Mouse (Mus musculus) 3T3-L1 (cell line): ENCODE data around the gene Grb2.
A peak's percentile ranks its signal among the peaks of the same experiment; 100 is the strongest.

ENCODE experiments used
- DNase-seq: peaks from one replicate; pipeline ENCODE4 v3.0.0-alpha.2; 2015; ENCODE audit warnings: low read depth, low spot score

The Grb2 gene

DNA sequence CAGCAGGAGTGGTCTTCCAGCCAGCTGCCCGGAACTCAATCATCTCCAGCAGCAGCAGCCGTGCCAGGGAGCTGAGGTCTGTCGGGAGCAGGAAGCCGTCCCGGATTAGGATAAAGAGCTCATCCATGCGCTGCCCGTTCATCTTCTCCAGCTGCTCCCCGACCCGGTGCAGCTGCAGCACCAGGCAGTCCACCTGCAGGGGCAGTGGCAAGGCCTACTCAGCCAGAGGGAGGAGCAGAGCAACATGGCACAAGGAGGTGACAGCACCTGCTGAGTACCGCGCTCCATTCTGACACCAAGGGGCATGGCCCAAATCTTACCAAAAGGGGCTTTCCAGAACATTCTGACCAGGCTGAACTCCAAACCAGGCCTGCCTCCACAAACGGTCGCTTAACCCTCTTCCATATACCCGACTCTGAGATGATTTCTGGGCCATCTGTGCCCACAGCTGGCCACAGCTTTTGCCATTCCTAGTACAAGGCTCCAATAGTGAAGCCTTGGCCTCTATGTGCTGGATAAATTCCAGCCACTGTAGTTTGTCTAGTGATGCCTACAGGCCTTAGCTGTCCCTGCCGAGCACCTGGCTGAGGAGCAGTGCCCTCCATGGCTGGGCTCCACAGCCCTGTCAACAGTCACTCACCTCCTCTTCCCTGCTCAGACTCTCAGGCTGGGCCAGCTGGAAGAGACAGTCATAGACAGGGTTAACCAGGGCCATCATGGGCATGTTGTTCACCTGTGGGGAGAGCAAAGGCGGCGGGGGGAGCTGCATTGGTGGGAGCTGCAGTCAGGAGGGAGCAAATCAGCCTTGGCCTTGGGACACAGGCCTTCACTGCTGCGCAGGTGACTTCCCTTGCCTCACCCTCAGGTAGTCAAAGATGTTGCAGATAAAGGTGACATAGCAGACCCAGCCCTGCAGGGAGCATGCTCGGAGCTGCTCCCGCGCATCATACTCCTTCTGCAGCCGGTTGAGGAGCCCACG is 99.7 kb downstream of the Grb2 start:
- DNase-seq = no peak

DNA sequence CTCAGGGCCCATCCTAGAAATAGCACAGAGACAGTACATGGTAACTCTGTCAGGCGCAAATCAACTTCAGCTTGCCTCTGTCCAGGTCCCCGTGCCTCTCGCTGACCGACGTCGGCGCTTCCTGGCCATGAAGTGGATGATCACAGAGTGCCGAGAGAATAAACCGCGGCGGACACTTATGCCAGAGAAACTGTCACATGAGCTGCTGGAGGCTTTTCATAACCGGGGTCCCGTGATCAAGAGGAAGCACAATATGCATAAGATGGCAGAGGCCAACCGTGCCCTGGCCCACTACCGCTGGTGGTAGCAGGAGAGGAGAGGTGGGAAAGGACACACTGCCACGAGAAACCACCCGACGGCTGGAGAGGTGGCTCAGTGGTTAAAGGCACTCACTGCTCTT is 101.7 kb downstream of the Grb2 start:
- no peak for DNase-seq

DNA sequence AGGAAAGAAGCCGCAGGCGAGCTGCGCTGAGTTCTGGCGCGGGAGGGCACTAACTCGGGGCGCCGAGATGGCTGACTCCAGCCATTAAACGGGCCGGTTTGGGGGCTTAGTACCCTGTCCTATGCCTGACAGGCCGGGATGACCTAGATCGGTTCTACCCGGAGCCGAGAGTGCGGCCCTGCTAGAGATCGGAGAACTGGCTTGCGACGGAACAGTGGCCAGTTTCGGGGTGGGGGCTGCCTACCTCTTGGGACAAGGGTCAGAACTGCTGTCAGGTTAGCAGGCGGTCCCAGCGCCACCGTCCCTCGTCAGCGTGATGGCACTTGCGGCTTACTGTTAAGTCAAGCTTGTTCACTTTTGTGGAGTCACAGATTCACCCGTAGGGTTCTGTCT is 104.1 kb downstream of the Grb2 start:
- no peak for DNase-seq

DNA sequence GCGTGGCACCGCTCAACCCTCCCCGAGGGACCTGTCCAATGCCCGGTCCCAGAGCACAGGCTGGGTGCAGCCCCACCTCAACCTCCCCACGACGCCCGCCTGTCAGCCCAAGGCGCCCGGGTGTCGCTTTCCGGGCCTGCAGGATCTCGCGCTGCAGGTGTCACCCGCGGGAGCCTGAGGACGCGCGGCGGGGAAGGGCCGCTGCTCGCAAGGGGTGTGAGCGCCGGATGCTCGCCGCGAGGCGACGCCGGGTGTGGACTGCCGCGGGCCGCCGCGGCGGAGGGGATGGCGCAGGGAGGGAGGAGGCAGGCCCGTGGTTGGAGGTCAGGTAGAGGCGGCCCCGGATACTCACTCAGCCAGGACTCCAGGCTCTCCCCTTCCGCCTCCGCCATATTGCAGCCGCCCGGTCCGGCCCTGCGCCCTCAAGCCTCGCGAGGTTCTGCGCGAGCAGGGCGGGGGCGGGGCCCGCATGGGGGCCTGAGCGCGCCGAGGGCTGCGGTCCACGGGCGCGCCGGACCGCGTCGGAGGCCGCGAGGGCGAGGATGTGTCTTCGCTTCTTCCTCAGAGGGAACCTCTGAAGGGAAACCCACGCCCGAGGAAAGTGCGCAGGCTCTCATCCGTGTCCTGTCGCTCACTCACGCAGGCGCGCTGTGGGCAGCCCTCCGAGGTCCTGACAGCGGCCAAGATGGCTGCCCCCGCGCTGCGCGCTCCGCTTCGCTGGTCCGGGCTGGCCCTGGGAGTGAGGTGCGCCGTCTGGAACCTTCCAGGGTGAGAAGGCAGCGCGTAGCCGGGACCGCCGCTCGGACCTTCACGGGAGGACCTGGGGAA is 104.7 kb downstream of the Grb2 start, which contains the start of the genes Mrps7 and Gga3:
TSS of gene Mrps7 (plus strand) at position 450 of the 828 bp plus-strand sequence.
TSS of gene Gga3 (minus strand) at position 576 of the 828 bp plus-strand sequence.
- DNase-seq = peak; percentile 84

DNA sequence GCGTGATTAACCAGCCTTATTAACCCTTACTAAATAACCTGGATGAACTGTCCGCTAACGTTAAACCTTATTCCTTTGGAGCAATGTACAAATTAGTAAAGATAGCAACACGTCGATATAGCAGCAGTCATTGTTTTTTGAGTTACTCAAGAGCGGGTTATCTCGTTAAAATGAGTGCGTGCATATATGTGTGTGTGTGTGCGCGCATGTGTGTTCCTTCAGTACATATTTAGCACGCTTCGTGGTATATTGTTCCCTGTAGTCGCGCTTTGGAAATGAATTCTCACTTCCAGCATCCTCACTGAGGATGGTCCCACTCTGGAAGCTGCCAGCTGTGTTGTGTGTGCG is 105.3 kb downstream of the Grb2 start:
- DNase-seq = no peak

DNA sequence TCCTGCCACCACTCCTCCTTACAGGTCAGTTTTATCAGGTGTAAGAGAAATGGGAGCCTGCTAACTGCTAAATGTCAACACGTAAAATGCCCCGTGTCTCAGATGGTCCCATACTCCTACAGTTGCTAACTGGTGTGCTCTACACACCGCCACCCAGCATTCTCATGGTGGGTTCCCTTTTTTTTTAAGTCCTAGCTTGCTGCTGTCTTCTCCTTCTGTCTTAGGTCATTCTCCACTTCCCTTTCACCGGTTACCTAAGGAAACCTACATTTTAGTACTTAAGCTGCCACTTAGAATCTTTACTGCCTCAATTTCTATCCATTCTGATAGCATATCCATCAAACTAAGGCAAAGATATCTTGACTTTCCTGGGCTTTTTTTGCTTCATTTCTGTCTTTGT is 107.2 kb downstream of the Grb2 start:
- no peak for DNase-seq

DNA sequence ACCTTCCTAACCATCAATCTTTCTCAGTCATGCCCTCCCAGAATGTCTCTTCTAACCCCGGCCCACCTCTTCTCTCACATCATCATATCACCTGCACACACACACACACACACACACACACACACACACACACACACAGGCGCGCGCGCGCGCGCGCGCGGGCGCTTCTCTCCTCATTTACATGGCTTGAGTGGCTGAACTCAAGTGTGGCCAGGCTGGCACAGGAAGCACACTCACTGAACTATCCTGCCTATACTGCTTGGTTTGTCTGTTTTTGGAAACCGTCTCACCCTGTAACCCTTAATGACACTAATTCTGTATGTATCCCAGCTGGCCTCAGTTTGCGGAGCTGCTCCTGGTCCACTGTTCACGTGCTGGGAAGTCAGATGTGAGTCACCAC is 107.7 kb downstream of the Grb2 start:
- no peak for DNase-seq

DNA sequence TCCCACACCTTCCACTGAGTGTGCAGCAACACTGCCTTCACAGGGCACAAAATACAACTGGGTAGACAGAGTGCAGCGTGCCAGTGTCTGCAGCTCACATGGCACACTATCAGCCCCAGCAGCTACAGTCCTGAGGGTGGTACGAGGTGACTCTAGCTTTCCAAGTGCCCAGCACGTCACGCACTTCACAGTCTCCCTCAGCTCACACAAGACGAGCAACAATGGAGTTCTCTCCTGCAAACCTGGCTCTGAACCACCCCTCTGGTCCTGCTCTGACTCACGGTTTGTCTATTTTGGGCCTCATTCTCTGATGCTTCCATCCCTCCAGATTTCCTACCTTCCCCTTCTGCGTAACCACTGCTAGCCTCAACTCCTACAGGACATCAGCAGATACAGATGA is 108.7 kb downstream of the Grb2 start:
- DNase-seq = peak; percentile 51

DNA sequence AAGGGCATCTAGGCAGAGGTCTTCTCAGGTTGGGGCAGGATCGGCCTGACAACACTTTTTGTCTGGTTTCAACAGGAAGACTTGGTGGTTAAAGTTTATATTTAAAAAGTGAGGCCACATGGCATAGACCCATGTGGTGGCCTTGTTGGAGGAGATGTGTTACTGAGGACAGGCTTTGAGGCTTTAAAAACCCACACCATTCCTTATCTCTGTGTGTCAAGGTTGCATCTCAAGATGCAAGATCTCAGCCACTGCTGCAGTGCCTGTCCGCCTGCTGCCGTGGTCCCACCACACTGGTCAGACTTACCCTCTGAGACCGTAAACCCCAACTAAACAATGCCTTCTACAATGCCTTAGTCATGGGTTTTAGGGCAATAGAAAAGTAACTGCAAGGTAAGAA is 110.1 kb downstream of the Grb2 start:
- DNase-seq = no peak

DNA sequence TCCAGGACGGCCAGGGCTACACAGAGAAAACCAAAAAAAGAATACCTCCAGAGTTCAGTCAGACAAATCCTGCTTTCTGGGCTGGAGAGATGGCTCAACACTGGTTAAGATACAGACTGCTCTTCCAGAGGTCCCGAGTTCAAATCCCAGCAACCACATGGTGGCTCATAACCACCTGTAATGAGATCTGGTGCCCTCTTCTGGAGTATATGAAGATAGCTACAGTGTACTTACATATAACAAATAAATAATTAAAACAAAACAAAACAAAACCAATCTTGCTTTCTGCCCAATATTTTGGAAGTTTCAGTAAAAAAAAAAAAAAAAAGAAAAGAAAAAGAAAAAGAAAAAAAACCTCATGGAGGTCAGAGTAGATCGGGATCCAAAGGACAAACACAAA is 113.2 kb downstream of the Grb2 start:
- peak; percentile 63 for DNase-seq
